Comparison of ENCODE assay signal across 12 mouse cellular contexts in genomic region chr7:128554502-128554901, GRCm38 (mm10). TPM values are rescaled to one million over a fixed set of nuclear protein-coding genes. Genes with fewer than 3 reads are reported as not detected.
DNase-seq lines count a peak whose midpoint lies in the region; ATAC-seq and TF ChIP-seq lines count a peak whose summit lies in the region.
"Had no signal": no experiment of that assay in that cellular context is flagged by ENCODE, and none has a peak within 500 bp of the region (broad histone marks: within the 10 kb centered on the region; RNA-seq: fewer than 3 reads in every experiment).

No protein-coding gene starts in this region.

- intact Hi-C loops in left cerebral cortex, adult 2 months (cut with DNase I) = loop anchor here (1.0 to 5.0 kb wide), 3 partner anchors 28 to 138 kb away; no protein-coding TSS in a partner anchor

- H3K4me3 ChIP-seq in left cerebral cortex, adult 2 months = no peak overlapping the region
- no peak overlapping the region for H3K4me3 ChIP-seq in hindbrain, postnatal 0 days (ENCODE audit: low read length)
- H3K4me3 ChIP-seq: neural tube, embryonic 12.5 days had no signal

- H3K36me3 ChIP-seq in hindbrain, postnatal 0 days (ENCODE audit: insufficient read depth, low read length) = no peaks in the 10 kb centered on the region
- H3K36me3 ChIP-seq: neural tube, embryonic 12.5 days had no signal

- no peak for TF ChIP-seq CTCF in left cerebral cortex, adult 2 months (IDR thresholded peaks at IDR 0.05)
- no peak for TF ChIP-seq CTCF in Patski (IDR thresholded peaks at IDR 0.05)
- no peak for TF ChIP-seq CTCF in hindbrain, postnatal 0 days (IDR thresholded peaks at IDR 0.05; ENCODE audit: low read depth)

- in situ Hi-C loops in Patski (cut with MboI; ENCODE audit: low pct_unique_long_range_greater_than_20kb) = no loop called here

- no peaks in the 10 kb centered on the region; the same call in 1 of the 2 replicates for H3K4me1 ChIP-seq in hindbrain, postnatal 0 days (ENCODE audit: insufficient read depth, low read length)

- POLR2A ChIA-PET in Patski (lab: Charles Lee) = interaction anchor here (1.0 kb wide), 1 partner anchor 20 kb away, joined by 3 read pairs; no protein-coding TSS in a partner anchor

- CTCF ChIA-PET in Patski (lab: Charles Lee) = interaction anchor here (1.2 to 1.9 kb wide), 3 partner anchors 19 to 22 kb away, joined by 4 to 8 read pairs (median 4); no protein-coding TSS in a partner anchor

- H3K9me3 ChIP-seq in hindbrain, postnatal 0 days (ENCODE audit: low read length) = no peaks in the 10 kb centered on the region
- H3K9me3 ChIP-seq: neural tube, embryonic 12.5 days had no signal

- DNase-seq in adrenal gland, adult (ENCODE audit: inconsistent age in 2 of 2, low spot score in 1 of 2) = peak; percentile 78 to 81
- no peak for DNase-seq in adrenal gland, postnatal 4 days (ENCODE audit: low spot score in 2 of 2)
- DNase-seq in left cerebral cortex, adult 2 months (ENCODE audit: extremely low spot score in 1 of 2, low spot score in 2 of 2) = peak; percentile 29 to 67
- DNase-seq in left cerebral cortex, adult 11 months (ENCODE audit: low spot score) = no peak
- DNase-seq in Patski (ENCODE audit: low read depth, low spot score) = no peak
- DNase-seq in thymus, adult 18-20 months = no peak
- no peak for DNase-seq in hindbrain, postnatal 0 days (ENCODE audit: low spot score)
- DNase-seq: lung, postnatal 4 days; spleen, adult 18-20 months had no signal

- no peak overlapping the region for H3K9ac ChIP-seq in hindbrain, postnatal 0 days (replicated peaks; ENCODE audit: low read length)
- H3K9ac ChIP-seq: neural tube, embryonic 12.5 days had no signal

- peak; percentile 65 for ATAC-seq in Patski
- ATAC-seq in monocyte, adult 5-6 weeks (replicated peaks; ENCODE audit: insufficient number of reproducible peaks, low FRiP score, low TSS enrichment, poor library complexity, severe bottlenecking) = 0 out of 2 replicates have a peak, but pooled peaks have one; percentile 15
- no peak for ATAC-seq in hindbrain, postnatal 0 days

- H3K4me2 ChIP-seq in hindbrain, postnatal 0 days (ENCODE audit: low read depth, low read length) = no peak overlapping the region
- H3K4me2 ChIP-seq: heart, embryonic 11.5 days; neural tube, embryonic 12.5 days had no signal

- H3K27me3 ChIP-seq in Patski = no peaks in the 10 kb centered on the region
- H3K27me3 ChIP-seq in hindbrain, postnatal 0 days (ENCODE audit: insufficient read depth, low read length) = no peaks in the 10 kb centered on the region
- H3K27me3 ChIP-seq: neural tube, embryonic 12.5 days had no signal

- 88% methylated on average over 6 of the region's 6 CpGs for WGBS in hindbrain, postnatal 0 days

- no peak overlapping the region for H3K27ac ChIP-seq in left cerebral cortex, adult 2 months
- H3K27ac ChIP-seq in hindbrain, postnatal 0 days = no peak overlapping the region
- H3K27ac ChIP-seq: neural tube, embryonic 12.5 days had no signal

RNA-seq across cellular contexts. Expression of gene Bag3, which starts 31.1 kb away (rescaled TPM):
- 10 to 100 TPM; 85.5 to 92.1 TPM for total RNA-seq in adrenal gland, postnatal 4 days (2021)
- 1 to 10 TPM; 7.8 to 8.0 TPM for total RNA-seq in left cerebral cortex, adult 2 months (2021)
- polyA plus RNA-seq in Patski (2021) = 56.0 TPM
- total RNA-seq in monocyte, adult 5-6 weeks (2017) = 17.2 to 24.9 TPM (median 19.5 TPM) in 3 replicates
- 4.5 and 6.7 TPM in 2 replicates for total RNA-seq in hindbrain, postnatal 0 days (2014; rRNA removed)
- 4.7 and 5.2 TPM in 2 replicates for polyA plus RNA-seq in hindbrain, postnatal 0 days (2015; fragmentation: Nextera tagmentation; extraction: Ambion mirVana)

RNA-seq across cellular contexts. Expression of gene Inpp5f, which starts 56.6 kb away (rescaled TPM):
- total RNA-seq in adrenal gland, postnatal 4 days (2021) = 10 to 100 TPM; 31.2 to 41.9 TPM
- 10 to 100 TPM; 89.8 to 98.9 TPM for total RNA-seq in left cerebral cortex, adult 2 months (2021)
- 44.3 TPM for polyA plus RNA-seq in Patski (2021)
- 69.6 to 105 TPM (median 77.1 TPM) in 3 replicates for total RNA-seq in monocyte, adult 5-6 weeks (2017)
- 288 and 298 TPM in 2 replicates for total RNA-seq in hindbrain, postnatal 0 days (2014; rRNA removed)
- 385 and 417 TPM in 2 replicates for polyA plus RNA-seq in hindbrain, postnatal 0 days (2015; fragmentation: Nextera tagmentation; extraction: Ambion mirVana)

Comparison
In these comparisons a context has a peak if more than half of its experiments do, and no peak if none do; other contexts are left out.
1. DNase-seq: peak in adrenal gland, adult (2 of 2) and left cerebral cortex, adult 2 months (2 of 2); none in adrenal gland, postnatal 4 days (0 of 2), left cerebral cortex, adult 11 months (single experiment), Patski (single experiment), thymus, adult 18-20 months (0 of 2) and hindbrain, postnatal 0 days (single experiment).